Mouse (Mus musculus): ENCODE results near the gene Cd5l. TPM values are rescaled to one million over a fixed set of nuclear protein-coding genes. Genes with fewer than 3 reads are reported as not detected.
A peak's percentile ranks its signal among the peaks of the same experiment; 100 is the strongest.

The Cd5l gene
- total and polyA plus RNA-seq, 2 experiments, result 63.9 to 162 TPM

DNA sequence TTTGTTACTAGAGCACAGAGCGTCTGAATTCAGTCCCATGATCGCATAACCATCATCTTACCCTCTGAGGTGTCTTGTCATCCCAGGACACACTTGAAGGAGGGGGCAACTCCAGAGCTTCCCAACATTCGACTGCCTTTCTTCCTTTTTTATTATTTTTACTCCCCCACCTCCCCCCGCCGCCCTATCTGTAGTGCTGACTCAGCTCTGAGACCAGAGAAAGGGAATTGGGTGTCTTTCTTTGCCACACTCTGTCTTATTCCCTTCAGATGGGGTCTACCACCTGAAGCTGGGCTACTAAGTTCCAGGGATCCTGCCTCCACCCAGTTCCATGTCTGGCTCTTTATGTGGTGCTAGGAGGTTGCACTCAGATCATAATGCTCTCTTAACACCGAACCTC, 52.9 kb downstream of the Cd5l start:
- no peak overlapping the region for H3K9ac ChIP-seq (ENCODE audit: low read depth, low read length)
- 77% methylated on average over 6 of the region's 6 CpGs for WGBS
- no peak overlapping the region for H3K27ac ChIP-seq (replicated peaks; ENCODE audit: insufficient read depth, low read depth, low read length)
- DNase-seq (ENCODE audit: extremely low read depth, low read depth, low spot score), result no peak
- TF ChIP-seq CTCF (IDR thresholded peaks at IDR 0.05; ENCODE audit: low read depth, low read length), result no peak
- no peak for TF ChIP-seq POLR2A (IDR thresholded peaks at IDR 0.05; ENCODE audit: extremely low read depth, insufficient read depth, low read length)
- H3K27me3 ChIP-seq (ENCODE audit: control insufficient read depth, insufficient read depth, low read length), result no peaks in the 10 kb centered on the region
- no peaks in the 10 kb centered on the region for H3K79me2 ChIP-seq (ENCODE audit: control insufficient read depth, insufficient read depth, low read length)
- H3K4me1 ChIP-seq (ENCODE audit: control insufficient read depth, insufficient read depth, low read length), result no peaks in the 10 kb centered on the region
- H3K4me3 ChIP-seq (ENCODE audit: insufficient read depth, low read depth, low read length), result no peak overlapping the region
- H3K36me3 ChIP-seq (ENCODE audit: control insufficient read depth, insufficient read depth, low read length), result no peaks in the 10 kb centered on the region

DNA sequence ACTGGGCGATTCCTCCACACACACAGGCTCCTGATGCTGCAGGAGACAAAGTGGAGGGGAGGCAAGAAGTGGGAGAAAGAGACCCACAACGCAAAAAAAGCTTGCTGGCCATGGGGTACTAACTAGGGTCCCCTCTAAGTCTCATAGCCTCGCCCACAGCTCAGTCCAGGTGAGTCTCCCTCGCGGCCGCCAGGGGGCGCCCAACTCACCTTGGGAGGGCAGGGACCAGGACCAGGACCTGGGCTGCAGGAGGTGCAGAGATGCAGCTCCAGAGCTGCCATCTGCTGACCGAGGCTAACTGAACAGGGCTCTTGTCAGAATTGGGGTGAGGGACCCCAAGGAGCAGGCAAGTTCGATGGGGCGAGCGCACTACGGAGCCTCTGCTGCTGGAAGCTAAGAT, 53.5 kb downstream of the Cd5l start:
- 17% methylated on average over 12 of the region's 12 CpGs for WGBS
- Histone ChIP-seq H3K4me3 (ENCODE audit: insufficient read depth, low read depth, low read length) (no peak overlapping the region), H3K27me3 (ENCODE audit: control insufficient read depth, insufficient read depth, low read length) (no peaks in the 10 kb centered on the region), H3K27ac (replicated peaks; ENCODE audit: insufficient read depth, low read depth, low read length) (no peak overlapping the region), H3K36me3 (ENCODE audit: control insufficient read depth, insufficient read depth, low read length) (no peaks in the 10 kb centered on the region), H3K79me2 (ENCODE audit: control insufficient read depth, insufficient read depth, low read length) (no peaks in the 10 kb centered on the region), H3K9ac (ENCODE audit: low read depth, low read length) (no peak overlapping the region), H3K4me1 (ENCODE audit: control insufficient read depth, insufficient read depth, low read length) (no peaks in the 10 kb centered on the region)
- peak; percentile 86 for TF ChIP-seq CTCF (IDR thresholded peaks at IDR 0.05; ENCODE audit: low read depth, low read length)
- TF ChIP-seq POLR2A (IDR thresholded peaks at IDR 0.05; ENCODE audit: extremely low read depth, insufficient read depth, low read length), result no peak
- peak; percentile 19 for DNase-seq (ENCODE audit: extremely low read depth, low read depth, low spot score)

DNA sequence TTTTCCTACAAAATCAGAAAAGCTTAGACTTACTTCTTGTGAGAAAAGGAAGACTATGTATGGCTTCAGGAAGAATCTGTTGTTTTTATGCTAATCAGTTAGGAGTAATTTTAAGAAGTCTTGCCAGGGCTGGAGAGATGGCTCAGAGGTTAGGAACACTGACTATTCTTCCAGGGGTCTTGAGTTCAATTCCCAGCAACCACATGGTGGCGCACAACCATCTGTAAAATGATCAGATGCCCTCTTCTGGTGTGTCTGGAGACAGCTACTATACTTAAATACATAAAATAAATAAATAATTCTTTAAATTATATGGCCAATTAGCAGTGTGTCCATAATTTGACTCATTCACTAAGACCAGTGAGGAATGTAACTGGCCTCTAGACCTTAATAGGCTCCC, 63.0 kb downstream of the Cd5l start:
- DNase-seq (ENCODE audit: extremely low read depth, low read depth, low spot score), result no peak
- no peaks in the 10 kb centered on the region for H3K27me3 ChIP-seq (ENCODE audit: control insufficient read depth, insufficient read depth, low read length)
- no peaks in the 10 kb centered on the region for H3K4me1 ChIP-seq (ENCODE audit: control insufficient read depth, insufficient read depth, low read length)
- no peak for TF ChIP-seq POLR2A (IDR thresholded peaks at IDR 0.05; ENCODE audit: extremely low read depth, insufficient read depth, low read length)
- TF ChIP-seq CTCF (IDR thresholded peaks at IDR 0.05; ENCODE audit: low read depth, low read length), result no peak
- no peaks in the 10 kb centered on the region for H3K79me2 ChIP-seq (ENCODE audit: control insufficient read depth, insufficient read depth, low read length)
- no peak overlapping the region for H3K9ac ChIP-seq (ENCODE audit: low read depth, low read length)
- WGBS, result 63% methylated on average over 1 of the region's 1 CpGs
- H3K4me3 ChIP-seq (ENCODE audit: insufficient read depth, low read depth, low read length), result no peak overlapping the region
- H3K27ac ChIP-seq (replicated peaks; ENCODE audit: insufficient read depth, low read depth, low read length), result no peak overlapping the region
- H3K36me3 ChIP-seq (ENCODE audit: control insufficient read depth, insufficient read depth, low read length), result no peaks in the 10 kb centered on the region

Other genes with a start within 250 kb of the Cd5l start
- 0.40 and 0.46 TPM in 2 replicates for gene Kirrel, start 183.1 kb upstream of the Cd5l start, total RNA-seq (2014; rRNA removed)
- 0.78 and 0.81 TPM in 2 replicates for gene Kirrel, start 183.1 kb upstream of the Cd5l start, polyA plus RNA-seq (2012; rRNA removed)
- 0.09 and 0.20 TPM in 2 replicates for gene Fcrls, start 94.1 kb upstream of the Cd5l start, total RNA-seq (2014; rRNA removed)
- gene Fcrls, start 94.1 kb upstream of the Cd5l start, polyA plus RNA-seq (2012; rRNA removed), result 0.07 TPM in 1 of 2 replicates, not detected in the other
- 0.37 and 0.60 TPM in 2 replicates for gene Fcrl1, start 18.5 kb downstream of the Cd5l start, total RNA-seq (2014; rRNA removed)
- gene Fcrl1, start 18.5 kb downstream of the Cd5l start, polyA plus RNA-seq (2012; rRNA removed), result 0.22 and 0.44 TPM in 2 replicates
- gene Fcrl5, start 77.9 kb downstream of the Cd5l start, total RNA-seq (2014; rRNA removed), result 0.07 TPM in 1 of 2 replicates, not detected in the other
- 0.04 TPM in 1 of 2 replicates, not detected in the other for gene Fcrl5, start 77.9 kb downstream of the Cd5l start, polyA plus RNA-seq (2012; rRNA removed)
- gene Etv3, start 167.5 kb downstream of the Cd5l start, total RNA-seq (2014; rRNA removed), result 7.0 and 7.9 TPM in 2 replicates
- gene Etv3, start 167.5 kb downstream of the Cd5l start, polyA plus RNA-seq (2012; rRNA removed), result 4.4 and 5.3 TPM in 2 replicates